Mouse (Mus musculus): ENCODE results near the gene Gna13. TPM values are rescaled to one million over a fixed set of nuclear protein-coding genes. Genes with fewer than 3 reads are reported as not detected.

Gene Gna13
- total RNA-seq, 2 experiments from 2014 or later, result 40.1 to 46.5 TPM

GRCm38 (mm10) chr11:109445438-109446035, 82.9 kb downstream of the Gna13 start:
- ATAC-seq (replicated peaks; ENCODE audit: low FRiP score, poor library complexity, severe bottlenecking), result peak; percentile 86

Other genes starting within 250 kb of the Gna13 start
- not detected in 2 replicates for gene E030025P04Rik, start 218.5 kb upstream of the Gna13 start, total RNA-seq (2015; ENCODE audit: low replicate concordance)
- not detected in 2 replicates for gene E030025P04Rik, start 218.5 kb upstream of the Gna13 start, total RNA-seq (2017; ENCODE audit: low replicate concordance)
- gene Rgs9, start 64.7 kb upstream of the Gna13 start, total RNA-seq (2015; ENCODE audit: low replicate concordance), result not detected in 2 replicates
- not detected in 2 replicates for gene Rgs9, start 64.7 kb upstream of the Gna13 start, total RNA-seq (2017; ENCODE audit: low replicate concordance)
- gene 9930022D16Rik, start 51.1 kb downstream of the Gna13 start, total RNA-seq (2015; ENCODE audit: low replicate concordance), result not detected in 2 replicates
- not detected in 2 replicates for gene 9930022D16Rik, start 51.1 kb downstream of the Gna13 start, total RNA-seq (2017; ENCODE audit: low replicate concordance)
- 16.6 and 32.7 TPM in 2 replicates for gene Amz2, start 63.1 kb downstream of the Gna13 start, total RNA-seq (2015; ENCODE audit: low replicate concordance)
- 10.1 and 18.6 TPM in 2 replicates for gene Amz2, start 63.1 kb downstream of the Gna13 start, total RNA-seq (2017; ENCODE audit: low replicate concordance)
- gene Arsg, start 110.5 kb downstream of the Gna13 start, total RNA-seq (2015; ENCODE audit: low replicate concordance), result 2.9 and 5.4 TPM in 2 replicates
- 0.91 and 3.3 TPM in 2 replicates for gene Arsg, start 110.5 kb downstream of the Gna13 start, total RNA-seq (2017; ENCODE audit: low replicate concordance)
- gene Slc16a6, start 110.8 kb downstream of the Gna13 start, total RNA-seq (2015; ENCODE audit: low replicate concordance), result 94.7 and 107 TPM in 2 replicates
- 35.6 and 52.4 TPM in 2 replicates for gene Slc16a6, start 110.8 kb downstream of the Gna13 start, total RNA-seq (2017; ENCODE audit: low replicate concordance)
- gene Wipi1, start 249.1 kb downstream of the Gna13 start, total RNA-seq (2015; ENCODE audit: low replicate concordance), result 40.4 and 58.3 TPM in 2 replicates
- 20.3 and 33.6 TPM in 2 replicates for gene Wipi1, start 249.1 kb downstream of the Gna13 start, total RNA-seq (2017; ENCODE audit: low replicate concordance)

All from erythroid progenitor cell, adult 5-6 weeks (primary cell).